Mouse (Mus musculus): Measurements from ENCODE around the gene Serpinb9f. TPM values are rescaled to one million over a fixed set of nuclear protein-coding genes. Genes with fewer than 3 reads are reported as not detected.
"Not testable (repeated sequence)": the region's sequence is repeated elsewhere in the genome, so short reads cannot be mapped to it uniquely, and the experiment has no call there.

Gene Serpinb9f
- polyA plus RNA-seq (2015; fragmentation: Nextera tagmentation; extraction: Ambion mirVana): not detected in 2 replicates

GRCm38 (mm10) chr13:33323777-33324176 lies at the start of gene Serpinb9f:
TSS of gene Serpinb9f (plus strand) at chr13:33324077.
- H3K9ac ChIP-seq (ENCODE audit: low read length); ATAC-seq (ENCODE audit: low read depth): not testable (repeated sequence)

GRCm38 (mm10) chr13:33308631-33309030 lies 15.2 kb upstream of the Serpinb9f start:
- not testable (repeated sequence) for H3K27ac ChIP-seq (ENCODE audit: low read length); H3K9me3 ChIP-seq (ENCODE audit: control insufficient read depth, low read length); H3K9ac ChIP-seq (ENCODE audit: low read length); H3K4me2 ChIP-seq (ENCODE audit: low read depth, low read length); H3K4me3 ChIP-seq (ENCODE audit: low read length); ATAC-seq (ENCODE audit: low read depth); H3K36me3 ChIP-seq (ENCODE audit: control insufficient read depth, insufficient read depth, low read length); H3K4me1 ChIP-seq (replicated peaks; ENCODE audit: control insufficient read depth, insufficient read depth, low read length); H3K27me3 ChIP-seq (ENCODE audit: control insufficient read depth, insufficient read depth, low read depth, low read length)
- 73% methylated on average over 4 of the region's 4 CpGs for WGBS

More at GRCm38 (mm10) chr13:33323777-33324176, at the start of gene Serpinb9f:
- H3K4me1 ChIP-seq (replicated peaks; ENCODE audit: control insufficient read depth, insufficient read depth, low read length); H3K27ac ChIP-seq (ENCODE audit: low read length); H3K4me3 ChIP-seq (ENCODE audit: low read length); H3K9me3 ChIP-seq (ENCODE audit: control insufficient read depth, low read length); H3K27me3 ChIP-seq (ENCODE audit: control insufficient read depth, insufficient read depth, low read depth, low read length); H3K36me3 ChIP-seq (ENCODE audit: control insufficient read depth, insufficient read depth, low read length); H3K4me2 ChIP-seq (ENCODE audit: low read depth, low read length): not testable (repeated sequence)
- WGBS: 84% methylated on average over 3 of the region's 3 CpGs

- not testable (repeated sequence) for H3K4me3 ChIP-seq (ENCODE audit: low read length); H3K27ac ChIP-seq (ENCODE audit: low read length); H3K9ac ChIP-seq (ENCODE audit: low read length); H3K27me3 ChIP-seq (ENCODE audit: control insufficient read depth, insufficient read depth, low read depth, low read length); ATAC-seq (ENCODE audit: low read depth); H3K4me2 ChIP-seq (ENCODE audit: low read depth, low read length); H3K36me3 ChIP-seq (ENCODE audit: control insufficient read depth, insufficient read depth, low read length); H3K4me1 ChIP-seq (replicated peaks; ENCODE audit: control insufficient read depth, insufficient read depth, low read length); H3K9me3 ChIP-seq (ENCODE audit: control insufficient read depth, low read length)
- WGBS: no CpG with 5 or more reads among the region's 1 CpGs
These were observed 32.8 kb downstream of the Serpinb9f start for GRCm38 (mm10) chr13:33356666-33357065.

Other genes with a start within 250 kb of the Serpinb9f start
- gene Serpinb1b, start 245.5 kb upstream of the Serpinb9f start, polyA plus RNA-seq (2015; fragmentation: Nextera tagmentation; extraction: Ambion mirVana): 0.20 and 0.39 TPM in 2 replicates
- gene Serpinb9c, start 164.3 kb upstream of the Serpinb9f start, polyA plus RNA-seq (2015; fragmentation: Nextera tagmentation; extraction: Ambion mirVana): not detected in 2 replicates
- gene Serpinb9d, start 131.1 kb upstream of the Serpinb9f start, polyA plus RNA-seq (2015; fragmentation: Nextera tagmentation; extraction: Ambion mirVana): not detected in 2 replicates
- gene Serpinb9e, start 74.5 kb upstream of the Serpinb9f start, polyA plus RNA-seq (2015; fragmentation: Nextera tagmentation; extraction: Ambion mirVana): not detected in 2 replicates
- not detected in 2 replicates for gene Gm11397, start 71.7 kb downstream of the Serpinb9f start, polyA plus RNA-seq (2015; fragmentation: Nextera tagmentation; extraction: Ambion mirVana)
- gene Serpinb9g, start 160.7 kb downstream of the Serpinb9f start, polyA plus RNA-seq (2015; fragmentation: Nextera tagmentation; extraction: Ambion mirVana): not detected in 2 replicates

Data from lung, embryonic 16.5 days (tissue).